Mouse (Mus musculus) large intestine, adult 2 months (tissue): ENCODE measurements around the gene Vdac1. TPM values are rescaled to one million over a fixed set of nuclear protein-coding genes. Genes with fewer than 3 reads are reported as not detected.

ENCODE experiments used
- DNase-seq: peaks from one replicate; pipeline ENCODE4 v3.0.0-alpha.2; 2012; ENCODE audit warnings: low read depth, low spot score
- WGBS: fragments of 180-500 bp; shearing (Covaris S2); methylation state at CpG from one replicate; pipeline ENCODE4 v1.1.7; 2018; 5-methylcytosine and 5-hydroxymethylcytosine counted together
- polyA plus RNA-seq: library from polyadenylated mRNA; depleted of rRNA; stranded (reverse); fragments of >200 nt; gene quantifications from 2 replicates; pipeline ENCODE4 v1.2.3, GENCODE M21; 2012; rRNA removed

The Vdac1 gene
- polyA plus RNA-seq, 1 experiment: 135 TPM

- no peak for DNase-seq
- 46% methylated on average over 1 of the region's 1 CpGs for WGBS
Measured at GRCm38 (mm10) chr11:52402566-52402965, 41.9 kb downstream of the Vdac1 start.

GRCm38 (mm10) chr11:52404209-52404608 lies 43.5 kb downstream of the Vdac1 start:
- 77% methylated on average over 5 of the region's 5 CpGs for WGBS
- DNase-seq: no peak

GRCm38 (mm10) chr11:52405196-52405688 lies 44.6 kb downstream of the Vdac1 start:
- 86% methylated on average over 9 of the region's 9 CpGs for WGBS
- no peak for DNase-seq

DNA sequence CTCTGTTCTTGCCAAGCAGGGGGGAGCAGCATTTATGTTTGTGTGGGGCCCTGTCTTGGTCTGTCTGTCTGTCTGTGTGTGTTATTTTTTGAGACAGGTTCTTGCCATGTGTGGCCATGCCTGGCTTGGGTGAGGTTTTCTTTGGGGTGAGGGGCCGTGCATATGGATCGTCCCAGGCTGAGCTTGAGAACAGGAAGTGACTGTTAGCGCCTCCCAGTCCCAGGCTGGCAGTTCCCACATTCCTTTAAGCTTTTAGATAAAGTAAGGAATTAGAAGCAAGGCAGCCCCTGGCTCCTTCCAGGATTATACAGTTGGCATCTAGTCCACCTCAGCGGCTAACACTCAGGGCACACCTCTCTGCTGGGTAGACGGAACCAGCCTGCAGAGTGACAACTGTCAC lies 48.7 kb downstream of the Vdac1 start:
- no peak for DNase-seq
- WGBS: 78% methylated on average over 5 of the region's 5 CpGs

DNA sequence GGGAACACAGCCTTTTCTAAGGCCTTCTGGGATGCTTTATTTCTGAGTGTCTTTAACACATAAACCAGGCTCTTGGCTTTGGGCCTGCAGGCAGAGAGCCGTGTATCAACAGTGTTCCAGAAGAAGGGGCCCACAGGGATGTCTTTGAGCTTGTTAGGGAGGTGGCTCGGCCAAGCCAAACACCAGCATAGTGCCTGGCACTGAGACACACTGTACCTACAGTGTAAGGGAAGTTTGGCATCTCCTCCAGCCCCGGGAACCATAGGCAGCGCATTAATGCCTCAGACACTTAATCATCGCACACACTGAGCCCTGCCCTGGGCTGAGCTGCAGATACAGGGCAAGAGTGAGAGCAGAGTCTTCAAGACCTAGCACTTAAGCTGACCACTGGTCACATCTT lies 57.7 kb downstream of the Vdac1 start:
- WGBS: 53% methylated on average over 5 of the region's 5 CpGs
- no peak for DNase-seq

DNA sequence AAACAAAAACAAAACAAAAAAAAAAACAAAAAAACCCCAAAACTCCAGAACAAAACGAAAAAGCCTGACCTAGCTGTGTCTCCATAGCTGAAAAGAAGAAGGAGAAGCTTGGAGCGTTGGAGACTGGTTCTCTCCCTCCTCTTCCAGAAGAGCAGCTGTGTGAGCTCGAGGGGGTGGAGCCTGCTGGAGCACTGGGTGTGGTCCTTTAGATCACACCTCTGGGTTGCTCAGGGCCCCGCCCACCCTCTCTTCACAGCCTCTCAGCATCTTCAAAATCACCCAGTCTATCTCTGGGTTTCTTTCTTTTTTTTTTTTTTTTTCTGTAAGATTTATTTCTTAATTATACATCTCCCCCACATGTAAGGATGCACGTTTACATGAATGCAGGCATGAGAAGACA lies 58.6 kb downstream of the Vdac1 start:
- DNase-seq: no peak
- 34% methylated on average over 5 of the region's 5 CpGs for WGBS

- DNase-seq: no peak
- WGBS: 86% methylated on average over 7 of the region's 7 CpGs
Measured at GRCm38 (mm10) chr11:52419861-52420260, 59.2 kb downstream of the Vdac1 start.

GRCm38 (mm10) chr11:52420296-52421052 lies 59.8 kb downstream of the Vdac1 start:
- 56% methylated on average over 12 of the region's 12 CpGs for WGBS
- DNase-seq: no peak

DNA sequence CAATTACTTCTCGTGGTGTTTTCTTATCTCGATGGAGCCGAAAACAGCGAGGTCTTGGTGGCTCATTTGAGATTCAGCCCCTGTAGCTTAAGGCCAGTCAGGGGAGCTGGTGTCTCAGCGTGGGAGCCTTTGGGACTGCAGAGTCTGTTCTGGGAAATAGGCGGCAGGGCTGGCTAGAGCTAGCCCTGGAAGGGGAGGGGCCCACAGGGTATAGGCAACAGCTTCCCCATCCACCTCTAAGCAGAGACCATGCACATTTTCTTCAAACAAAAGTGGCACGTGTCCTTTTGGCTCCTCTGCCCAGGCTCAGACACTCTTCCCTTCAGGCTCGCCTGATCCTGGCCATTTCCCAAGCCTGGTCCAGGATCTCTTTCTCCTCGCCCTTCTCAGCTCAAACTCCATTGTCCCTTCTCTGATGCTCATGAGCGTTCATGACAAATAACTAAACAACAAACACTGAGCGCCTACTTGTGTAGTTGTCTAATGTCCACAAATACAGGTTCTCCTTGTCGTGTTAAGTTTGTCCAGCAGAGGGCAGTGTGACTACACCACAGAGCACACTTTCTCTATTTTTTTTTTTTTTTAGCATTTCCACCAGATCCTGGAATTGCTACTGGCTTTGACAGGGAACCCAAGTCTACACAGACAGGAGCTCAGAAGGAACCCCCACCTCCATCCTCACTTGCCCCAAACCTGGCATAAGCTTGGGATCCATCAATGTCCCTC lies 60.6 kb downstream of the Vdac1 start:
- DNase-seq: peak; percentile 36
- 17% methylated on average over 12 of the region's 12 CpGs for WGBS

- no peak for DNase-seq
- WGBS: 52% methylated on average over 6 of the region's 6 CpGs
Measured at GRCm38 (mm10) chr11:52429440-52429839, 68.8 kb downstream of the Vdac1 start.

DNA sequence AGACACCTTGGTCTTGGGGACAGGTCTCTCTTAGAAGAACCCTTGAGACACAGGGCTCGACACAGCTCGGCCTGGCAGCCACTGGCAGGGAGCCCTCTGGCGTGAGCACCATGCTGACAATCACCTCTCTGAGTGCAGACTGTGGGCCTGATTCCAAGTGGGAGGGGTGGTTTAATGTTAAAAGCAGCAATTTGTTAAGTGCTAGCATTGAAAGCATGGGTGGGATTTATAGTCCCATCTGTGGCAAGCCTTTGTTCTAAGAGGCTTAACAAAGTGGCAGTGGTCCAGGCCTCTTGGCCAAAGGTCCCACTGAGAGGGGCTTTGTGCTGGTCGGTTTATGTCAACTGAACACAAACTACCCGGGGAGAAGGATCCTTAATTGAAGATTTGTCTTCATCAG lies 70.9 kb downstream of the Vdac1 start:
- 45% methylated on average over 5 of the region's 5 CpGs for WGBS
- DNase-seq: no peak

DNA sequence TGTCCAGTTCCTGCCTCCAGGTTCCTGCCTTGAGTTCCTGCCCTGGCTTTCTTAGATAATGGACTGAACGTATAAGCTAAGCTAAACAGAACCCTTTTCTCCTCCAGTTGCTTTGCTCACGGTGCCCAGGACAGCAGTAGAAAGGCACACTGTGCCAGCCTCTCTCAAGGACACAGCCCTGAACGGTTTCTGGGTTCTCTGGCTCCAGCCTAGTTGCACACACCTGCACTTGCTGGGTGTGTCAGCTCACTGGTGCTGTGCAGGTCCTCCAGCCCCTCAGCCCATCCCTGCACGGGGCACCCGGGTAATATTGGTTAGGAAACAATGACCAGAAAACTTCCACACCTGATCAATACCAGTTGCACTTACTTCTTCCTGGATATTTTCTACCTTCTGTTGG lies 71.5 kb downstream of the Vdac1 start:
- no peak for DNase-seq
- 69% methylated on average over 5 of the region's 5 CpGs for WGBS

- no peak for DNase-seq
- WGBS: 69% methylated on average over 8 of the region's 8 CpGs
Measured at GRCm38 (mm10) chr11:52433076-52433796, 72.6 kb downstream of the Vdac1 start.

DNA sequence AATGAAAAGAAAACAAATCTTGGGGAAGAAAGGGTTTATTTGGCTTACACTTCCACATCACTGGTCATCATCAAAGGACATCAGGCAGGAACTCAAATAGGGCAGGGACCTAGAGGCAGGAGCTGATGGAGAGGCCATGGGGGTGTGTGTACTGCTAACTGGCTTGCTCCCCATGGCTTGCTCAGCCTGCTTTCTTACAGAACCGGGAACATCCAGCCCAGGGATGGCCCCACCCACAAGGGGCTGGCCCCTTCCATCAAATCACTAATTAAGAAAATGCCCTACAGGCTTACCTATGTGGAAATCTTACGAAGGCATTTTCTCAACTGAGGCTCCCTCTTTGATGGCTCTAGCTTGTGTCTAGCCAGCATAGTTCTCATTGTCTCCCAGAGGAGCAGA lies 73.1 kb downstream of the Vdac1 start:
- DNase-seq: no peak
- WGBS: 50% methylated on average over 2 of the region's 2 CpGs

GRCm38 (mm10) chr11:52435466-52435865 lies 74.8 kb downstream of the Vdac1 start:
- whole genome bisulfite sequencing: 87% methylated on average over 5 of the region's 5 CpGs
- DNase-seq: no peak

- 18% methylated on average over 10 of the region's 10 CpGs for WGBS
- no peak for DNase-seq
Measured at GRCm38 (mm10) chr11:52437123-52437522, 76.5 kb downstream of the Vdac1 start.

Other genes starting within 250 kb of the Vdac1 start
- gene Olfr1373, start 215.3 kb upstream of the Vdac1 start, polyA plus RNA-seq: not detected in 2 replicates
- gene Olfr1371, start 146.9 kb upstream of the Vdac1 start, polyA plus RNA-seq: not detected in 2 replicates
- gene Skp1a, start 128.9 kb upstream of the Vdac1 start, polyA plus RNA-seq: 35.6 and 55.6 TPM in 2 replicates
- gene Tcf7, start 77.8 kb upstream of the Vdac1 start, polyA plus RNA-seq: 11.9 TPM in 2 replicates
- gene 9530068E07Rik, start 35.6 kb downstream of the Vdac1 start, polyA plus RNA-seq: 60.8 and 69.6 TPM in 2 replicates